Mouse (Mus musculus): ENCODE results near the gene Kbtbd7. TPM values are rescaled to one million over a fixed set of nuclear protein-coding genes. Genes with fewer than 3 reads are reported as not detected.

Kbtbd7 gene
- 15.6 and 18.0 TPM in 2 replicates for polyA plus RNA-seq (2015; fragmentation: Nextera tagmentation; extraction: Ambion mirVana)

DNA sequence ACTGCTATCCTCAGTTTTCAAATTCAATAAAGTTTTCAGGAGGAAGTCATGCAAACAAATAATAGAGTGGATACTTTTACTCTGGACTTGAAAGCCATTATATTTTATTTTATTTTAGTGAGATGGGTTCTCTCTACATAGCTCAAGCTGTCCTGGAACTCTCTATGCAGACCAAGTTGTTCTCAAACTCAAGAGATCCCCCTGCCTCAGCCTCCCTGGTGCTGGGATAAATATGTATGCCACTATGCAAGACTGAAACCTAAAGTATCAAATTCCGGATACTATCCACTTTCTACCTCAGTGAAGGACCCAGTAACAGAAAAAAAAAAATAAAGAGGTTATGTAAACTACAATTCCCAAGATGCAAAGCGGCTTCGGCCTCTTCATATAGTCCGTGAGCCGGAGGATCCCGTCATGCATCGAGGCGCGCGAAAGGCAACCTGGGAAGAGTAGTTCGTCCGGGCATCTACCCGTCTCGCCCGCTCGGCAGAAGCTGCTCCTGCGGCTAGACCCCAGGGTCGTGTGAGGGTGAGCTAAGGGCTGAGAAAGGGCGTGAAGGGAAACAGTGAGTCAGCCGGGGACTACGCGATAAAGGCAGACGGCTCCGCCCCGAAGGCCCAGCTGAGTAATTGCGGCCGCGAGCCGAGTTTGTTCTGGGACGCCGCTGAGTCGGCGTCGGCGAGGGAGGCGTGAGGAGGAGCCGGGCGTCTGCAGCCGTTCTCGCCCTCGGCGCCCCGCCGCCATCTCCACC lies at the start of gene Kbtbd7:
Kbtbd7 (plus strand) TSS at position 533 of the 751 bp plus-strand sequence.
- peaks cover 9% of the 10 kb centered on the region; the same call in 1 of the 2 replicates for H3K4me1 ChIP-seq (replicated peaks)
- under 1% methylated on average over 44 of the region's 44 CpGs for WGBS
- peak within 1 kb of the TSS; percentile 73 for H3K9ac ChIP-seq
- peak; percentile 98 for ATAC-seq (ENCODE audit: low read depth)
- H3K27me3 ChIP-seq: no peaks in the 10 kb centered on the region
- H3K9me3 ChIP-seq: 0 out of 2 replicates have a peak, but pooled peaks cover 9% of the 10 kb centered on the region
- peaks cover 15% of the 10 kb centered on the region for H3K36me3 ChIP-seq
- H3K4me3 ChIP-seq: peak within 1 kb of the TSS; percentile 53
- H3K27ac ChIP-seq (replicated peaks): peak within 1 kb of the TSS; percentile 92
- H3K4me2 ChIP-seq: peak within 1 kb of the TSS; percentile 52

DNA sequence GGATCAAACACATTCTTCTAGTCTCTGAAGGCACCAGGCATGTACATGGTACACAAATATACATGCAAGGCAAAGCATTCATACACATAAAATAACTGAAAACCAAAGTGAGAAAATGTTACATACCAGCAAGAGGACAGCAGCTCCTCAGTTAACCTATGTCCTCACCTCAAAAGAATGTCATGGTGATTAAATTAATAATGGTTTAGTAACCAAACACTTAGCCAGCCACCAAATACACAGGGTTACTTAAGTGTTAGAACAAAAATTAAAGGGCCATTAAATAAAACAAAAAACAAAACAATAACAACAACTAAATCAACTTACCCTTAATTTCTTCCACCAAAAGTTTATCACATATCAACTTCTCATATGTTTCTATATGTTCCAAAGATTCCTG lies 49.3 kb upstream of the Kbtbd7 start:
- no peak overlapping the region for H3K9ac ChIP-seq
- H3K4me3 ChIP-seq: no peak overlapping the region
- no peak overlapping the region for H3K27ac ChIP-seq (replicated peaks)
- no peak for ATAC-seq (ENCODE audit: low read depth)
- no peaks in the 10 kb centered on the region for H3K27me3 ChIP-seq
- no peaks in the 10 kb centered on the region for H3K9me3 ChIP-seq
- no peaks in the 10 kb centered on the region for H3K4me1 ChIP-seq (replicated peaks)
- peaks cover 19% of the 10 kb centered on the region; the same call in 1 of the 2 replicates for H3K36me3 ChIP-seq
- H3K4me2 ChIP-seq: no peak overlapping the region

DNA sequence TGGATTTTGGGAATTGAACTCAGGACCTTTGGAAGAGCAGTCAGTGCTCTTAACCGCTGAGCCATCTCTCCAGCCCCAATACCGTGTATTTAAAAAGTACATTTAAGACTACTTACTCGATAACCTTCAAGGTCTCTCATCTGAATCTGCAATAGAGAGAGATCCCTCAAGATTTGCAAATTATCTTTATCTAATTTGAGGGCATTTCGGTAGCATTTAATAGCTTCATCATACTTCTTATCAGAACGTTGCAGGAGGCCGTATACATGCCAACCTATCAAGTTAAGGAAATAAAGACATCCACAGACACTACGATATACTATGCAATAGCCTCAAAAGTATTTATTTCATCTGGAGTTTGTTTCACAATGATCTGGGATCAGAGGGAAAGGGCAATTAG lies 43.2 kb upstream of the Kbtbd7 start:
- no peak for ATAC-seq (ENCODE audit: low read depth)
- WGBS: 94% methylated on average over 7 of the region's 7 CpGs

DNA sequence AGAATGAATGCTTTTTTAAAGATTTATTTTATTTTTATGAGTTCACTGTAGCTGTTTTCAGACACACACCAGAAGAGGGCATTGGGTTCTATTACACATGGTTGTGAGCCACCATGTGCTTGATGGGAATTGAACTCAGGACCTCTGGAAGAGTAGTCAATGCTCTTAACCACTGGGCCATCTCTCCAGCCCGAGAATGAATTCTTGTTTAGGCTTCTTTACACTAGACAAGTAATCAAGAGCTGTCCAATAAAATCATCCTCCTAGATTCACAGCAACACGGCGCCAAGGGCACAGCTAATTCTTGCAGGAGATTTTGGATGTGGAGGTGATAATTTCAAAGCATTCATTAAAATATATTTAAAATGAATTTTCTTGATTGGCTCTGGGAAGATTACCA lies 38.0 kb upstream of the Kbtbd7 start:
- Histone ChIP-seq H3K27ac (replicated peaks) (no peak overlapping the region), H3K9me3 (no peaks in the 10 kb centered on the region), H3K4me1 (replicated peaks) (peaks cover 20% of the 10 kb centered on the region), H3K36me3 (0 out of 2 replicates have a peak, but pooled peaks cover under 1% of the 10 kb centered on the region), H3K4me3 (no peak overlapping the region), H3K9ac (no peak overlapping the region), H3K4me2 (no peak overlapping the region), H3K27me3 (no peaks in the 10 kb centered on the region)
- no peak for ATAC-seq (ENCODE audit: low read depth)
- WGBS: 90% methylated on average over 3 of the region's 3 CpGs

More for the DNA sequence above, 43.2 kb upstream of the Kbtbd7 start:
- Histone ChIP-seq H3K4me1 (replicated peaks) (no peaks in the 10 kb centered on the region), H3K27me3 (no peaks in the 10 kb centered on the region), H3K9me3 (no peaks in the 10 kb centered on the region), H3K4me3 (no peak overlapping the region), H3K27ac (replicated peaks) (no peak overlapping the region), H3K4me2 (no peak overlapping the region), H3K9ac (no peak overlapping the region), H3K36me3 (peaks cover 20% of the 10 kb centered on the region; the same call in 1 of the 2 replicates)

DNA sequence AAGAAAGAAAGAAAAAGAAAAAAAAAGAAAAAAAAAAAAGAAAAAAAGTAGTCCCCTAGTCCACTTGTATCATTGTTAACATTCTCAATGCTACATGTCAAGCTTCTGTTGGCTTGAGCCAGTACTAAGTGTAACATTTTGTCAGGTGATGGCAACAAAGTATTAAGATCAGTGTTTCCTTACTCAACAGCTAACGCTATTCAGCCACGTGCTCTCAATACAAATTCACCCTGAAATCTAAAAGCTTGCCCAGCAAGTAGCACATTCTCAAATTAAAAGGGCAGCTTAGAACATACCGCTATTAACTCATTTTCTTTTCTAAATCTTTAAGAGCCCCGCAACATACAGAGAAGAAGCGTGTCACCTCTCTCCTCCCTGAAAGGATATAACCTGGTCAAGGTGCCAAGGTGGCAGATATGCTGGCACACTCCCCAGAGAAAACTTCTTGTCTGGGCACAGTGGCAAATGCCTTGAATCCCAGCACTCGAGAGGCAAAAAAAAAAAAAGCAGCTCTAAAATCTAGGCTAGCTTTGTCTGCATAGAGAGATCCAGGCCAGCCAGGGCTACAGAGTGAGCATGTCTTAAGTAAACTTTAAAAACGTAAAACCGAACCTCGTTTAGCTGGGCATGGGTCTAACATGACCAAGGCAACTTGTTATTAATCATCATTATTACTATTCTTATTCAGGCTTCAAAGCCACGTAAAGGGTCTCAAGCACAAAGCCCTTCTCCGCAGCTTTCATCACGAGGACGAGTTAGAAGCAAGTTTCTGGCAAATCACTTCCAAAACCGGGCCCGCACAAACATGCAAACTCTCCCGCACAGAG lies 36.7 kb upstream of the Kbtbd7 start:
- Histone ChIP-seq H3K4me2 (peak overlapping the region; percentile 82), H3K9me3 (no peaks in the 10 kb centered on the region), H3K27ac (replicated peaks) (peak overlapping the region; percentile 97), H3K4me3 (peak overlapping the region; percentile 73), H3K36me3 (no peaks in the 10 kb centered on the region), H3K27me3 (no peaks in the 10 kb centered on the region), H3K4me1 (replicated peaks) (peaks cover 20% of the 10 kb centered on the region), H3K9ac (peak overlapping the region; percentile 80)
- peak; percentile 7; the same call in 1 of the 2 replicates for ATAC-seq (ENCODE audit: low read depth)
- 2% methylated on average over 16 of the region's 16 CpGs for WGBS

DNA sequence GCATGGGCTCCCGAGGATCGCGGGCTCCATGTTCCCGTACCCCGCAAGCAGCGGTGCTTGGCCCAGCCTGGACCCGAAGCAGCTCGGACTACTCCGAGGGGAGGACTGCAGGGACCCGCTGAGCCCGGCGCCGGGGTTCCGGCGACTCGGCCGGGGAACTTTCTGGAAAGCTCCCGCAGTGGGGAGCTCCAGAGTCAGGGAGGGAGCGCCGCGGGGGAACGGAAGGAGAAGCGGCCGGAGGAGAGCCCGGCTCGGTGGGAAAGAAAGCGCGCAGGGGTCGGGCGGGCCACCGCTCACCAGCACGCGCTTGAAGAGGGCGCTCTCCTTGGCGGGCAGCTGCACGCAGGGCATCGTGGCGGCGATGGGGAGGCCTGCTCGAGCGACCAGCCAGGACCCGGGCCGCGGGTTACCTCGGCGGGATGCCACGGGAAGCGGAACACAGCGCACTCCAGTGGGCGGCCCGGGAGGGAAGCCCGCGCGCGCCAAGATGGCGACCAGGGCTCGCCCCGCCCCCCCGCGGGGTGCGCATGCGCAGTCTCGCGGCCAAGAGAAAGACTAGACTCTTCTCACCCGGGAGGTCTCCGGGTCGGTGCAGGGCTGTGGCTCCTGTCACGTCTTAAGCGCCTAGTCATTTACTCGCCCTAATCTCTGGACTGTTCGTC lies 35.9 kb upstream of the Kbtbd7 start, which contains the start of gene Naa16:
Naa16 (minus strand) TSS at position 514 of the 662 bp plus-strand sequence.
- H3K27me3 ChIP-seq: no peaks in the 10 kb centered on the region
- peak within 1 kb of the TSS; percentile 73 for H3K4me3 ChIP-seq
- H3K9ac ChIP-seq: peak within 1 kb of the TSS; percentile 80
- H3K4me2 ChIP-seq: peak within 1 kb of the TSS; percentile 82
- H3K27ac ChIP-seq (replicated peaks): peak within 1 kb of the TSS; percentile 97
- under 1% methylated on average over 69 of the region's 71 CpGs for WGBS
- peak; percentile 98 for ATAC-seq (ENCODE audit: low read depth)
- no peaks in the 10 kb centered on the region for H3K9me3 ChIP-seq
- peaks cover 20% of the 10 kb centered on the region for H3K4me1 ChIP-seq (replicated peaks)
- H3K36me3 ChIP-seq: no peaks in the 10 kb centered on the region

DNA sequence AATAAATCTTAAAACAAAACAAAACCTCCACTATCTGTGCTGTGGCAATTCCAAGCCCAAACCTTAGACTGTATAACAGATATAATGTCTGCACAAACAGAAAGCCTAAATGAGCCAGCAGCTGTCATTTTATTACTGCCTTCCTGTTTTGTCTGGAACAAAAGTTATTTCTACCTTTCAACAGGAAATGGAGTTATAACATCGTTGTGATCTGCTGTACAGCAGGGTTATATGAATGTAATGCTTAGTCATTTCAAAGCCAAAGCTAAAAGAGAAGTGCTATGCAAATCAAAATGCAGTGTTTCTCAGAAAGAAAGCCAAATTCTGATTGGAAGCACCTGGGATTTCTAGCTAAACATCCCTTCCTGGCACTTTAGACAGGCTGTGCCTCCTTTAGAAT lies 33.0 kb upstream of the Kbtbd7 start:
- Histone ChIP-seq H3K36me3 (no peaks in the 10 kb centered on the region), H3K4me1 (replicated peaks) (peaks cover 22% of the 10 kb centered on the region), H3K9ac (no peak overlapping the region), H3K27ac (replicated peaks) (no peak overlapping the region), H3K9me3 (no peaks in the 10 kb centered on the region), H3K4me3 (no peak overlapping the region), H3K4me2 (no peak overlapping the region), H3K27me3 (no peaks in the 10 kb centered on the region)
- WGBS: 79% methylated on average over 1 of the region's 1 CpGs
- no peak for ATAC-seq (ENCODE audit: low read depth)

DNA sequence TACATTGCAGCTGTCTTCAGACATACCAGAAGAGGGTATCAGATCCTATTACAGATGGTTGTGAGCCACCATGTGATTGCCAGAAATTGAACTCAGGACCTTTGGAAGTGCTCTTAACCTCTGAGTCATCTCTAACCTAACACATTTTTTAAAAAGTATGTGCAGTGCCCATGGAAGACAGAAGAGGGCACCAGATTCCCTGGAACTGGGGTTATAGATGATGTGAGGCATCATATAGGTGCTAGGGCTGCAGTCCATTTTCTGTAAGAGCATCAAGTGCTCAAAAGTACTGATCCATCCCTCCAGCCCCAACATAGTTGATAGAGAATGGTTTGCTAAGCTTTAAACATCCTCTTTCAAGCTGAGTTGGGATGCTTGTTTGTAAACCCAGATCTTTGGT lies 31.7 kb upstream of the Kbtbd7 start:
- no peaks in the 10 kb centered on the region for H3K9me3 ChIP-seq
- H3K4me1 ChIP-seq (replicated peaks): peaks cover 16% of the 10 kb centered on the region
- no peaks in the 10 kb centered on the region for H3K36me3 ChIP-seq
- H3K4me2 ChIP-seq: no peak overlapping the region
- no peak overlapping the region for H3K4me3 ChIP-seq
- H3K27me3 ChIP-seq: no peaks in the 10 kb centered on the region
- ATAC-seq (ENCODE audit: low read depth): no peak
- H3K27ac ChIP-seq (replicated peaks): no peak overlapping the region
- no peak overlapping the region for H3K9ac ChIP-seq

DNA sequence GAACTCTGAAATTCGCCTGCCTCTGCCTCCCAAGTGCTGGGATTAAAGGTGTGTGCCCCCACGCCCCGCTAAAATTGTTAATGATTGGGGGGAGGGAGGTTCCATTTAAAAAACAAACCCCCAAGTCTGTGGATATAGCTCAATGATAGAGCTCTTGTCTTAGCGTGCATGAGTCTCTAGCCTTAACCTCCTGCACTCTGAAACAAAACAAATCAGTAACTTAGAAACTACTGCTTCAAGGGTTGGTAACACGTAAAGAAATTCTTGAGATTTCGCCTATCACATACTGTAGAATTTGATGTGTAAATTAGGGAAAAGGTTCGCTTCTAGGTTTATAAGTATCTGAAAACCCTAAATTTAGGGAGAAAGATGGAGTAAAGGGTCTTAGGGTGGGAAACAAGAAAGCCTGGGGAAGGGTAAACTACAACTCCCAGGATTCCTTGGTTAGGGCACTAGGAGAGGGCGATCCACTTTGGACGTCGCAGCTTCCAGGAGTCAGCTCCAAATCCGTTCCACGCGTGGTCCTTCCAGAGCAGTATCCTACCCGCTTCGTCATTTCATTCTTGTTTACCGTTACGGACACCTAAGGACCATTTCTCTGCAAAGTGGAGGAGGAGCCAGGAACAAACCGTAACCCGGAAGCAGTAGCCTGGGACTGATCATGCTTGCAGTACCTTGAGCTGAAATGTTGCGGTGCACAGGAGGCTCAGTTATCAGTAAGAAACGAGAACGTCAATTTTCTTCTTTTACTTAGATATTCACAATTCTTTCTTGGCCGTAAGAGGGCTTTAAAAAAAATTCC lies 28.8 kb upstream of the Kbtbd7 start, which contains the start of gene Mtrf1:
Mtrf1 (plus strand) TSS at position 452 of the 802 bp plus-strand sequence.
- H3K9me3 ChIP-seq: no peaks in the 10 kb centered on the region
- peak within 1 kb of the TSS; percentile 64 for H3K4me2 ChIP-seq
- peak within 1 kb of the TSS; percentile 95 for H3K27ac ChIP-seq (replicated peaks)
- H3K9ac ChIP-seq: peak within 1 kb of the TSS; percentile 74
- peaks cover 14% of the 10 kb centered on the region for H3K36me3 ChIP-seq
- WGBS: 19% methylated on average over 23 of the region's 23 CpGs
- no peaks in the 10 kb centered on the region for H3K27me3 ChIP-seq
- H3K4me3 ChIP-seq: peak within 1 kb of the TSS; percentile 62
- peak; percentile 96 for ATAC-seq (ENCODE audit: low read depth)
- H3K4me1 ChIP-seq (replicated peaks): peaks cover 10% of the 10 kb centered on the region

DNA sequence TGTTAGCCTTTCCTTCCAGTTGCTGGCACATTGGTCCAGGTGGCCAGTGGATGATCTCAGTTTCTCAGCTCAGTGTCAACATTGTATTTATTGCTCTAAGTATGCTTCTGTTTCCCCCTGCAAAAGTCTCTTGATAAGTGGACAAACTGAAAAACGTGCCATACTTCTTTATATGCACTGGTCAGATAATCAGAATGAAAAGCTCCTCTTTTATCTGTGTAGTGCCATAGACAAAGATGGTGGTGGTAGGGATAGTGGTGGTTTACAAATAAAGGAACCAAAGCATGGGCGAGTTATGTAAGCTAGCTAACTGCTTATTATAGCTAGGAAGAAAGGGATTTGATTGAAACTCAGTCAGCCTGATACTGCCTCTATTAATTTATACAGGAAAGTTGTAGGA lies 18.7 kb upstream of the Kbtbd7 start:
- no peaks in the 10 kb centered on the region for H3K4me1 ChIP-seq (replicated peaks)
- no peaks in the 10 kb centered on the region for H3K9me3 ChIP-seq
- H3K36me3 ChIP-seq: peaks cover 39% of the 10 kb centered on the region
- H3K9ac ChIP-seq: no peak overlapping the region
- no peak overlapping the region for H3K4me3 ChIP-seq
- ATAC-seq (ENCODE audit: low read depth): no peak
- H3K4me2 ChIP-seq: no peak overlapping the region
- no peak overlapping the region for H3K27ac ChIP-seq (replicated peaks)
- H3K27me3 ChIP-seq: no peaks in the 10 kb centered on the region
- 90% methylated on average over 2 of the region's 2 CpGs for WGBS

DNA sequence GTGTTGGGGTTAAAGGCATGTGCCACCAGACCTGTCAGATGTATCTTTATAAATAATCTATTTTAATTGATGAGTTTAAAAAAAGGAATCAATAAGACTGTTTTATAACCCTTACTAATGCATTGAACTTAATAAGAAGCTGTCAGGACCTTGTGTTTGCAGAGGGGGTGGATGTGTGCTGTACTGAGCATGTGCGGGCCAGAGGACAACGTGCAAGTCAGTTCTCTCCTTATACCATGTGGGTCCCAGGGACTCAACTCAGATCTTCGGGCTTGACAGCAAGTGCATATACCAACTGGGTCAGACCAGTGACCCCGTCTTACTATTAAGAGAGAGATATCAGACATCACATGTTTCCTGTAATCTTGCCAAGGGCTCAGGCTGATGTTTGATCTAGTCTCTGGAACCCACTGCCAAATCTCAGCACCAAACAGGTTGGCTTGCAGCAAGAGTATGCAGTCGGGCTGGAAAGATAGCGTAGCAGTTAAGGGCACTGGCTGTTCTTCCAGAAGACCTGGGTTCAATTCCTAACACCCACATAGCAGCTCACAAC lies 17.0 kb upstream of the Kbtbd7 start:
- Histone ChIP-seq H3K27me3 (no peaks in the 10 kb centered on the region), H3K27ac (replicated peaks) (no peak overlapping the region), H3K4me2 (no peak overlapping the region), H3K36me3 (peaks cover 40% of the 10 kb centered on the region), H3K4me1 (replicated peaks) (no peaks in the 10 kb centered on the region), H3K9me3 (no peaks in the 10 kb centered on the region), H3K9ac (no peak overlapping the region), H3K4me3 (no peak overlapping the region)
- 89% methylated on average over 6 of the region's 6 CpGs for WGBS
- ATAC-seq (ENCODE audit: low read depth): no peak

Data from neural tube, embryonic 13.5 days (tissue).